Mouse (Mus musculus) midbrain, embryonic 13.5 days (tissue): ENCODE measurements at regions not wholly inside any gene's neighbourhood (a gene's known extent, or its start where the extent isn't known, plus 50 kb on each side); places are given as distances from the start of the nearest gene placed in this dataset.
A peak's percentile ranks its signal among the peaks of the same experiment; 100 is the strongest.
"Not testable (repeated sequence)": the region's sequence is repeated elsewhere in the genome, so short reads cannot be mapped to it uniquely, and the experiment has no call there.

Source experiments
- ATAC-seq: fragments of 200-750 bp; cut with Nextera tagmentation; 2 replicates; pipeline ENCODE4 v1.8.0; 2017; ENCODE audit warnings: mild to moderate bottlenecking, moderate TSS enrichment, moderate library complexity
- H3K27ac ChIP-seq: fragments of 300-500 bp; sonication (generic); 2 replicates; pipeline ENCODE4 v1.5.1; 2015; ENCODE audit warnings: inconsistent platforms, mild to moderate bottlenecking, moderate library complexity
- H3K27me3 ChIP-seq: fragments of 300-500 bp; sonication (generic); 2 replicates; pipeline ENCODE4 v1.6.1; 2015; ENCODE audit warnings: mild to moderate bottlenecking, inconsistent platforms
- H3K36me3 ChIP-seq: fragments of 300-500 bp; sonication (generic); 2 replicates; pipeline ENCODE4 v1.6.1; 2015; ENCODE audit warnings: mild to moderate bottlenecking, inconsistent platforms
- H3K4me1 ChIP-seq: fragments of 300-500 bp; sonication (generic); replicated peaks from 2 replicates; pipeline ENCODE4 v1.6.1; 2015; ENCODE audit warnings: inconsistent platforms
- H3K4me2 ChIP-seq: fragments of 300-500 bp; sonication (generic); replicated peaks from 2 replicates; pipeline ENCODE4 v1.6.1; 2015; ENCODE audit warnings: moderate library complexity, mild to moderate bottlenecking, inconsistent platforms
- H3K4me3 ChIP-seq: fragments of 300-500 bp; sonication (generic); replicated peaks from 2 replicates; pipeline ENCODE4 v1.5.1; 2015; ENCODE audit warnings: mild to moderate bottlenecking, inconsistent platforms
- H3K9ac ChIP-seq: fragments of 300-500 bp; sonication (generic); replicated peaks from 2 replicates; pipeline ENCODE4 v1.6.1; 2015; ENCODE audit warnings: mild to moderate bottlenecking, inconsistent platforms
- H3K9me3 ChIP-seq: fragments of 300-500 bp; sonication (generic); 2 replicates; pipeline ENCODE4 v1.6.1; 2016; ENCODE audit warnings: mild to moderate bottlenecking, inconsistent platforms
- WGBS: fragments of 180-500 bp; shearing (Covaris S2); methylation state at CpG from one replicate; pipeline ENCODE4 v1.1.7; 2015; 5-methylcytosine and 5-hydroxymethylcytosine counted together

GRCm38 (mm10) chr2:17855566-17856264 lies 124.5 kb upstream of the Nebl start:
- 88% methylated on average over 11 of the region's 11 CpGs for WGBS
- H3K27me3 ChIP-seq = peaks cover 7% of the 10 kb centered on the region; the same call in 1 of the 2 replicates
- no peak overlapping the region for H3K4me3 ChIP-seq
- H3K36me3 ChIP-seq = no peaks in the 10 kb centered on the region
- no peaks in the 10 kb centered on the region for H3K9me3 ChIP-seq
- no peak overlapping the region for H3K4me2 ChIP-seq
- no peak overlapping the region for H3K9ac ChIP-seq
- no peak for ATAC-seq
- no peak overlapping the region for H3K27ac ChIP-seq
- H3K4me1 ChIP-seq = peaks cover 16% of the 10 kb centered on the region

GRCm38 (mm10) chr2:17854088-17854487 lies 122.8 kb upstream of the Nebl start:
- ATAC-seq = no peak
- Histone ChIP-seq H3K4me2 (no peak overlapping the region), H3K4me1 (peaks cover 14% of the 10 kb centered on the region), H3K4me3 (no peak overlapping the region), H3K36me3 (no peaks in the 10 kb centered on the region), H3K9me3 (no peaks in the 10 kb centered on the region), H3K9ac (no peak overlapping the region), H3K27me3 (peaks cover 7% of the 10 kb centered on the region; the same call in 1 of the 2 replicates), H3K27ac (no peak overlapping the region)
- WGBS = 35% methylated on average over 3 of the region's 3 CpGs

- Histone ChIP-seq H3K27me3 (peaks cover 6% of the 10 kb centered on the region; the same call in 1 of the 2 replicates), H3K4me1 (peaks cover 14% of the 10 kb centered on the region), H3K36me3 (no peaks in the 10 kb centered on the region), H3K4me3 (no peak overlapping the region), H3K4me2 (peak overlapping the region; percentile 51; the same call in 1 of the 2 replicates), H3K9ac (no peak overlapping the region), H3K27ac (no peak overlapping the region), H3K9me3 (no peaks in the 10 kb centered on the region)
- 29% methylated on average over 11 of the region's 11 CpGs for WGBS
- peak; percentile 69 for ATAC-seq
Measured at GRCm38 (mm10) chr2:17853500-17854011, 122.3 kb upstream of the Nebl start.

- 4% methylated on average over 16 of the region's 16 CpGs for WGBS
- Histone ChIP-seq H3K27ac (no peak overlapping the region), H3K4me1 (peaks cover 14% of the 10 kb centered on the region), H3K9me3 (no peaks in the 10 kb centered on the region), H3K9ac (peak overlapping the region; percentile 40), H3K27me3 (no peaks in the 10 kb centered on the region; the same call in 1 of the 2 replicates), H3K36me3 (no peaks in the 10 kb centered on the region), H3K4me3 (peak overlapping the region; percentile 20), H3K4me2 (peak overlapping the region; percentile 51)
- ATAC-seq = peak; percentile 40; the same call in 1 of the 2 replicates
Measured at GRCm38 (mm10) chr2:17852740-17853499, 121.7 kb upstream of the Nebl start.

GRCm38 (mm10) chr2:17850741-17851140 lies 119.5 kb upstream of the Nebl start:
- peaks cover 14% of the 10 kb centered on the region for H3K4me1 ChIP-seq
- H3K36me3 ChIP-seq = no peaks in the 10 kb centered on the region
- H3K27ac ChIP-seq = no peak overlapping the region
- no peaks in the 10 kb centered on the region for H3K9me3 ChIP-seq
- H3K9ac ChIP-seq = no peak overlapping the region
- no peaks in the 10 kb centered on the region; the same call in 1 of the 2 replicates for H3K27me3 ChIP-seq
- 91% methylated on average over 4 of the region's 4 CpGs for WGBS
- no peak for ATAC-seq
- no peak overlapping the region for H3K4me2 ChIP-seq
- no peak overlapping the region for H3K4me3 ChIP-seq

- Histone ChIP-seq H3K9me3 (no peaks in the 10 kb centered on the region), H3K27ac (no peak overlapping the region), H3K4me3 (no peak overlapping the region), H3K4me1 (peaks cover 14% of the 10 kb centered on the region), H3K9ac (no peak overlapping the region), H3K36me3 (no peaks in the 10 kb centered on the region), H3K27me3 (no peaks in the 10 kb centered on the region; the same call in 1 of the 2 replicates), H3K4me2 (no peak overlapping the region)
- 32% methylated on average over 4 of the region's 4 CpGs for WGBS
- no peak for ATAC-seq
Measured at GRCm38 (mm10) chr2:17849267-17849666, 118.0 kb upstream of the Nebl start.

- 92% methylated on average over 7 of the region's 7 CpGs for WGBS
- not testable (repeated sequence) for ATAC-seq, H3K4me2 ChIP-seq, H3K9me3 ChIP-seq, H3K9ac ChIP-seq, H3K27ac ChIP-seq, H3K36me3 ChIP-seq, H3K4me3 ChIP-seq, H3K4me1 ChIP-seq
- peaks cover 12% of the 10 kb centered on the region for H3K27me3 ChIP-seq
Measured at GRCm38 (mm10) chr2:17845447-17846092, 114.3 kb upstream of the Nebl start.

- Histone ChIP-seq H3K27ac (no peak overlapping the region), H3K4me2 (no peak overlapping the region), H3K36me3 (no peaks in the 10 kb centered on the region), H3K9ac (no peak overlapping the region), H3K27me3 (peaks cover 12% of the 10 kb centered on the region), H3K4me1 (peaks cover 8% of the 10 kb centered on the region), H3K9me3 (no peaks in the 10 kb centered on the region), H3K4me3 (no peak overlapping the region)
- ATAC-seq = no peak
- 87% methylated on average over 8 of the region's 8 CpGs for WGBS
Measured at GRCm38 (mm10) chr2:17844662-17845446, 113.6 kb upstream of the Nebl start.

- no peak overlapping the region for H3K27ac ChIP-seq
- H3K27me3 ChIP-seq = peaks cover 19% of the 10 kb centered on the region
- WGBS = 40% methylated on average over 3 of the region's 3 CpGs
- no peak overlapping the region for H3K9ac ChIP-seq
- H3K36me3 ChIP-seq = no peaks in the 10 kb centered on the region
- peaks cover 34% of the 10 kb centered on the region for H3K4me1 ChIP-seq
- no peak overlapping the region for H3K4me2 ChIP-seq
- H3K9me3 ChIP-seq = no peaks in the 10 kb centered on the region
- no peak overlapping the region for H3K4me3 ChIP-seq
- no peak for ATAC-seq
Measured at GRCm38 (mm10) chr2:17841963-17842362, 110.7 kb upstream of the Nebl start.

GRCm38 (mm10) chr2:17841546-17841945 lies 110.3 kb upstream of the Nebl start:
- no peak for ATAC-seq

GRCm38 (mm10) chr2:17840941-17841498 lies 109.8 kb upstream of the Nebl start:
- Histone ChIP-seq H3K4me1 (peaks cover 34% of the 10 kb centered on the region), H3K9ac (no peak overlapping the region), H3K4me2 (no peak overlapping the region), H3K36me3 (no peaks in the 10 kb centered on the region), H3K4me3 (no peak overlapping the region), H3K27ac (no peak overlapping the region), H3K9me3 (no peaks in the 10 kb centered on the region), H3K27me3 (peaks cover 28% of the 10 kb centered on the region)
- ATAC-seq = no peak
- 66% methylated on average over 4 of the region's 4 CpGs for WGBS

More at GRCm38 (mm10) chr2:17841546-17841945, 110.3 kb upstream of the Nebl start:
- Histone ChIP-seq H3K27ac (no peak overlapping the region), H3K4me2 (no peak overlapping the region), H3K36me3 (no peaks in the 10 kb centered on the region), H3K4me3 (no peak overlapping the region), H3K4me1 (peaks cover 34% of the 10 kb centered on the region), H3K9ac (no peak overlapping the region), H3K27me3 (peaks cover 23% of the 10 kb centered on the region), H3K9me3 (no peaks in the 10 kb centered on the region)
- WGBS = 66% methylated on average over 2 of the region's 2 CpGs
